Mouse (Mus musculus) heart, adult 2 months (tissue): ENCODE measurements at regions not wholly inside any gene's neighbourhood (a gene's known extent, or its start where the extent isn't known, plus 50 kb on each side); places are given as distances from the start of the nearest gene placed in this dataset.

Experiments used
- CTCF ChIP-seq: fragments of 200-600 bp; IDR thresholded peaks from 2 replicates; pipeline ENCODE4 v1.8.1; 2022; ENCODE audit warnings: antibody characterized with exemption, mild to moderate bottlenecking, moderate library complexity
- POLR2A ChIP-seq: fragments of 200-500 bp; IDR thresholded peaks from 2 replicates; pipeline ENCODE4 v1.6.1; 2011; ENCODE audit warnings: mild to moderate bottlenecking, low read depth, low read length, control low read depth; ENCODE audit not compliant: insufficient read depth

- TF ChIP-seq CTCF (no peak), POLR2A (no peak)
Observed at GRCm38 (mm10) chr9:101326961-101327360, 75.4 kb upstream of the Ppp2r3a start.
